Mouse (Mus musculus) gastrocnemius, postnatal 36 days (tissue): ENCODE results near the gene Prc1. TPM values are rescaled to one million over a fixed set of nuclear protein-coding genes. Genes with fewer than 3 reads are reported as not detected.

Source experiments
- DNase-seq, 2 experiments: peaks; one replicate each; pipeline ENCODE4 v3.0.0; 2022
- intact Hi-C: fragments of 180-260 bp; cut with DNase I; formaldehyde crosslinking; loops from one replicate; pipeline ENCODE4 v1.15.1; 2025
- total RNA-seq, 2 experiments: library from RNA; stranded (reverse); gene quantifications; 2 replicates each; pipeline ENCODE4 v1.2.3; 2021

Prc1 gene
- total RNA-seq, 2 experiments from 2014 or later = 1.2 to 1.3 TPM

- intact Hi-C loops = no loop called here
- no peak for DNase-seq
Observed at GRCm38 (mm10) chr7:80326076-80326475, 31.8 kb downstream of the Prc1 start.

- DNase-seq = no peak
Observed at GRCm38 (mm10) chr7:80330278-80330677, 36.0 kb downstream of the Prc1 start.

DNA sequence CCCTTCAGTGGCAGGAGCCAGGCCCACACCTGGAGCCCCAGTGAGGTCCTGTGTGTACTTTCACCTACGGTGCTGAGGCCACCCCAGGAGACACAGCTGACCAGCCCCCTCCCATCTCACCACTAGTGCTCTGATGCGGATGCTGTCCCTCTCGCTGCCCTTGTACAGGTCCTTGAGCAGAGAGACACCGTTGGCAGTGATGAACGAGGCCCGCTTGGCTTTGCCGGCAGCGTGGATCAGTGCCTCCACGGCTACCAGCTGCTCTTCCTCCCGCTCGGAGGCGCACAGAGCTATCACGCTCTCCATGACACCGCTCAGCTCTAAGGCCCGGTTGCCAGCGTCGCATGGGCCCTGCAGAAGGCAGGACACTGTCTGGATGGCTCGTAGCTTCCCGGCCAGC, 37.2 kb downstream of the Prc1 start:
- DNase-seq = no peak
- intact Hi-C loops = no loop called here

More at GRCm38 (mm10) chr7:80330278-80330677, 36.0 kb downstream of the Prc1 start:
- intact Hi-C loops = no loop called here

- intact Hi-C loops = no loop called here
- DNase-seq = no peak
Observed at GRCm38 (mm10) chr7:80334848-80335247, 40.6 kb downstream of the Prc1 start.

- intact Hi-C loops = no loop called here
- no peak for DNase-seq
Observed at GRCm38 (mm10) chr7:80336932-80337331, 42.7 kb downstream of the Prc1 start.

DNA sequence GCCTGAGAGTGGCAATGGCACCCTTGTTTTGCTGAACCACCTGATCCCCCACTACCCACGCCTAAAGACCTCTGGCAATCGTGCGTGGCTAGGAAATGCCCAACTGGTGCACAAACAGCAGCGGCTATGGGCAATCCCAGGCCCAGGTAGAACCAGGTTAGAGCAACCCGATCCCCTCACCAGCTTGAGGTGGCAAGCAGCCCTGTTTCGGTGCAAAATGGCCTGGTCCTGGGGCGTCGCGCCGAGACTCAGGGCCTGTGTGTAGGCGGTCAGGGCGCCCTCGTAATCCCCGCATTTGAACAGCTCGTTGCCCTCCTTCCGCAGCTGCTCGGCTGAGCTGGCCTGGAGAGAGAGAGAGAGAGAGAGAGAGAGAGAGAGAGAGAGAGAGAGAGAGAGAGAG, 45.1 kb downstream of the Prc1 start:
- DNase-seq = no peak
- intact Hi-C loops = no loop called here

DNA sequence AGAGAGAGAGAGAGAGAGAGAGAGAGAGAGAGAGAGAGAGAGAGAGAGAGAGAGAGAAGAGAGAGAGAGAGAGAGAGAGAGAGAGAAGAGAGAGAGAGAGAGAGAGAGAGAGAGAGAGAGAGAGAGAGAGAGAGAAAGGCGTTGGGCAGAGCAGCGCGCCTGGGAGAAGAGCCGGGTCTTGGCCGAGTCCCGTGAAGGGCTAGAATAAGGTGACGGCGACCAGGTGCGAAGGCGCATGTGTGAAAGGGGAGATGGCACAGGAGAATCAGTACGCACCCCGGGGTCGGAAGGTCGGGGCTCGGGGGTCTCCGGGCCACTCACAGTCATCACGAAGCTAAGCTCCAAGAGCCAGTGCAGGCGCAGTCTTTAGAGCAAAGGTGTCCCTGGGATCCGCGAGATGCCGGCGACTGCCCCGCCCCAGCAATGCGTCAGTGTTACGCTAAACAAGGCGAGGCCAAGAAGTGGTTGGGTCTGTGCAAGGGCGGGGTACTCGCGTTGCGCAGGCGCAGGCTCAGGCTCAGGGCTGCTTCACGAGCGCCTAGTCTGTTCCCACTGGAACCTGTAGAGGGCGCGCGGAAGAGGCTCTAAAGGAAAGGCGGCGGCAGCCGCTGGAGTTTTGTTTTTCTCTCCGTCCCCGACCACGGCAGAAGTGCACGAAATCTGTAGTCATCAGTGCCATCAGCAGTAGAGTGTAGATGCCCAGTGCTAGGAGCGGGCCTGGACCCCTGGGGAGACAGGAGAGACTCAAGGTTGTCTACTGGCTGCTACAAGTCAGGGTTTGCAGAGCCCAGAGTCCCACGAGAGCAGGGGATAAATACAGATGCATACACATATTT, 45.8 kb downstream of the Prc1 start:
- peak; percentile 96 to 97 for DNase-seq
- intact Hi-C loops = loop anchor here (1.0 kb wide), 1 partner anchor 31 kb away; the partner anchor contains the start of gene Man2a2

DNA sequence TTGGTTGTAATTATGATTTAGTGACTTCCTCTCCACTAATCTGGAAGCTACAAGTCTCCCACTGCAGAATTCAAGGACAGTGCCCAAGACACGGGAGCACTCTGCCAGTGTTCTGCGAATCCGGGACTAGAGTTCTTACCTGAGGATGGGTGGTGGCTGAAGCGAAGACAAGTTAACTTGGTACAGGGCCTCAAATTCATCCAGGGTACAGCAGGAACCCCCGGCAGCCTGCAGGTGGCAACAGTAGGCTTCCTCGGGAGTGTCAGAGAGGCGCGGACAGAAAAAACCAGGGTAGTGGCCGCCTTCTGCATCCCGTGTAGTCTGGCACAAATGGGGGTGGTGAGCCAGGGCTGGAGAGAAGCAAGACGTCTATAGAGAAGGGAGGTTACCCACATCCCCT, 46.5 kb downstream of the Prc1 start, which contains the start of gene Unc45a:
TSS of gene Unc45a (minus strand) at position 213 of the 400 bp plus-strand sequence.
- intact Hi-C loops = loop anchor here (1.0 kb wide), 1 partner anchor 31 kb away; the partner anchor contains the start of gene Man2a2
- peak; percentile 60 to 67 for DNase-seq

- intact Hi-C loops = no loop called here
- no peak for DNase-seq
Observed at GRCm38 (mm10) chr7:80341793-80342192, 47.5 kb downstream of the Prc1 start.

- peak; percentile 88 to 93 for DNase-seq
- intact Hi-C loops = no loop called here
Observed at GRCm38 (mm10) chr7:80342858-80343257, 48.6 kb downstream of the Prc1 start, which contains the start of gene Hddc3. TSS of gene Hddc3 (plus strand) at chr7:80343104.

DNA sequence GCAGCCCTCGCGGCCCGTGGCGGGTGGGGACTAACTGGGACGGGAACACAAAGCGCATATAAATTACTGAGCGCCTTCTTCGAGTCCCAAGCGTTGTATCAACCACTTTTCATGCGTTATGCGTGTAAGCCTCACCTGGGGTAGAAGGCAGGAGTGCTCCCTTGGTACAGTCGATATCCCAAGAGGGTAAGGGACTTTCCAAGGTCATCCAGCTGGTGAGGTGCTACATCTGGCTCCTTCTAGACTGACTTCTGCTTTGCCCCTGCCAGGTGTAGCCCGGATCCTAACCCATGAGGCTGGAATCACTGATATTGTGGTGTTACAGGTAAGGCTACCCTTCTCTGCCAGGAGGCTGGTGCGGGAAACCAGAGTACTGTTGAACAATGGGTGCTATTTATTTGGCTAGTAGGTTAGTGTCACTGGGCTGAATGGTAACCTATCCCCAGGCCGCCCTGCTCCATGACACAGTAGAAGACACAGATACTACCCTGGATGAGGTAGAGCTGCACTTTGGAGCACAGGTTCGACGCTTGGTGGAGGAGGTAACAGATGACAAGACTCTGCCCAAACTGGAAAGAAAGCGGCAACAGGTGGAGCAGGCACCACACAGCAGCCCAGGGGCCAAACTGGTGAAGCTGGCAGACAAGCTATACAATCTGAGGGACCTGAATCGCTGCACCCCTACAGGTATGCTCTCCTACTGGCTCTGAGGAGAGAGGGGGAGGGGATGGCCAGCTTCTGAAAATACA, 49.2 kb downstream of the Prc1 start:
- intact Hi-C loops = no loop called here
- DNase-seq = no peak

GRCm38 (mm10) chr7:80346173-80346572, 51.9 kb downstream of the Prc1 start:
- intact Hi-C loops = no loop called here
- DNase-seq = no peak

GRCm38 (mm10) chr7:80346830-80347229, 52.6 kb downstream of the Prc1 start:
- intact Hi-C loops = no loop called here
- DNase-seq = no peak

DNA sequence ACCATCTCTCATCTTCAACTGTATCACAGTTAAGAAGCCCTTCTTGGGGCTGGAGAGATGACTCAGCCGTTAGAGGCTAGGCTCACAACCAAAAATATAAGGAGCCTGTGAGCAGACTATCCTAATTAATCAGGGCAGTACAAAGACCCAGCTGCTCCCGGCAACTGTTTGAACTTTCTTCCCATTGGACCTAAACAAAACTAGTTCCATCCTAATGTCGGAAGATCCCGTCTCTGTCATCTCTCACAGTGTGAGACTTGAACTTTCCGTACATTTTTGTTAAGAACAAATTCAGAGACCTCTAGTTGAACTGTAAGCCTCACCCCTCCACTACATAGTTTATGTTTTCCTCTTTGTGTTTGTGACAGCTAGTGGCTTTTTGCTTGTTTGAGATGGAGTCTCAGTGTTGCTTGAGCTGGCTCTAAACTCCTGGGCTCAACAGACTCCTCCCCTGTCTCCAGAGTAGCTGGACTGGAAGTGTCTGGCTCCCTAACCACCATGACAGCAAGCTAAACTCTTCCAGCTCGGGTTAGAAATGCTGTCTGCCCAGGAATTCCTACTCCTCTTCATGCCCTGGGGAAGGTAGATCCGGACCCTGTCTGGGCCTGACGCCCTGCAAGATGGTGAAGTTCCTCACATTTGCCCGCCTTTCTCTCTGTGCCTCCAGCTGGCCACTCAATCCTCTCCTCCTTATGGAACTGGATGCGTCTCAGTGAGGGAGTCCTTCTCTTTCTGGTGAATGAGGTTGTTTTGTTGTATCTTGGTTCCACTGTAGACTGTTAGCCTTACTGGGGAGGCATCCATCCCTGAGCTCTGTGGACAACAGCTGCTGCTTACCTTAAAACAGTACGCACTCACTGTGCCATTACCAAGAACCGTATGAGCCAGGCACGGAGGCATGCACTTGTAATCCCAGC, 53.7 kb downstream of the Prc1 start:
- DNase-seq = no peak
- intact Hi-C loops = no loop called here

GRCm38 (mm10) chr7:80350808-80351207, 56.6 kb downstream of the Prc1 start:
- DNase-seq = no peak
- intact Hi-C loops = no loop called here

DNA sequence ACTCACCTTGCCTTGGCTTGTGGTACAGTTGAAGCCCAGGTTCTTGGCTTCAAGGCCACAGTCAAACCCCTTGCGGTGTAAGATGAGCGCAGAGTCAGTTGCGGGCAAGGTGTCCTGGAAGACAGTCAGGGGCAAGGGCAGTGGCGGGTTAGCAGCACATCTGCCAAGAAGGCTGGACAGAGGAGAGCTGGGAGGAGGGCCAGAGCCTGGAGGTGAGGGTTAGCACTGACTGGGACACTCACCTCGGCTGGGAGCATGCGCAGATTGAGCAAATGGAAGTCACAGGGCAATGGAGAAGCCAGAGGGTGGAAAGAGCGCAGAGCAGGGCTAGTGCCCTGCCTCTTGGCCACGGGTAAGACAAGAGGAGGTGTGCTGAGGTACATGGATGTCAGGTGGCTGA, 58.7 kb downstream of the Prc1 start:
- intact Hi-C loops = no loop called here
- peak; percentile 39 to 45 for DNase-seq

DNA sequence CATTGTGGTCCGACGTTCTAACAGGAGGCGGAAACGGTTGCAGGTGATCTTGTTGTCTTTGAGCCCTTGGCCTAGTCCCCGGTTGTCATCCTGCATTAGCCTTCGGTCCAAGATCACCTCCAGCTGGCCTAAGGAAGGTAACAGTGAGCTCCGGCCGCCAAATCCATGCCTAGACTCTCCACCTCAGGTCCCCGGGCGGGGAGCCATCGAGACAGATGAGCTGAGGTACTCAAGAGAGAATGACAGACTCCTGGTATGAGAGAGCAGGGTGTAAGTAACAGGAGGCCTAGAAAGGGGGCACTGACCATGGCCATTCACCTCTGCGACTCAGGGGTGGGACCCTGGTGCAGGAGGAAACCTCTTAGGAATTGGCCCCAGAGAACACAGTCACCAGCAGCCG, 62.1 kb downstream of the Prc1 start:
- no peak for DNase-seq
- intact Hi-C loops = no loop called here

DNA sequence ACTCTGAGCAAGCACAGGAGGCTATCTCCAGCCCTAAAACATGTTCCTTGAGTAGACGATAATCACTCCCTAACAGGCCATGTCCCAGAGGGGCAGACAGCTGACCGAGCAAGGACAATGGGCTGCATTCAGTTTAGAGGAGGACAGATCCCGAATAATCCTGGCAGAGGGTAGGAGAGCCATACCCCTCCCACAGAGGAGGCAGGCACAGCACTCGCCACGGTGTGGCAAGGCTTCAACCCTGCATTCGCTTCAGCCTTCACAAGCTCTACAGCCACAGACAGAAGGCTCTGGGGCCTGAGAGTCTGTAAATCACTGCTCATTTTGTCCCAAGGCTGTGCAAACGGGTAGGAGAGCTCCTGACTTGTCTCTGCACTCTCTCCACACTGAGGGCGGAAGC, 62.9 kb downstream of the Prc1 start:
- no peak for DNase-seq
- intact Hi-C loops = no loop called here

DNA sequence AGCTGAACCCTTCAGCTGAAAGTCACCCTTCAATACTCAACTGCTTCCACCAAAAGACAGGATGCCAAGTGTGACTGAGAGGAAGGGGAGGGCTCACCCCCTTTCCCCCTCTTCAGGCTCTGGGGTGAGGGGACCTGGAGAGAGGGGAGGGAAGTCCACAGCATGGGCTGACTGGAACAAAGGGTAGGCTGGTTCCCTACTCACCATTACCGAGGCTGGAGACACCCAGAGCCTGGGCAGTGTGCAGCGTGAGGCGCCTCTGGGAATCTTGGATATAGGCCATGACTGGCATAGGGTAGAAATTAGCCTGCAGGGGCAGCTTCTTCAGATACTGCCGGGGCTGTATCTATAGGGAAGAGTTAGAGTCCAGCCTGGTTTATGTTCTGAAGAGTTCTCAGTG, 63.8 kb downstream of the Prc1 start:
- intact Hi-C loops = no loop called here
- DNase-seq = no peak

GRCm38 (mm10) chr7:80360435-80360834, 66.2 kb downstream of the Prc1 start:
- DNase-seq = no peak
- intact Hi-C loops = no loop called here
